Mouse (Mus musculus) embryonic facial prominence, embryonic 11.5 days (tissue): Measurements from ENCODE around the gene Nlk. TPM values are rescaled to one million over a fixed set of nuclear protein-coding genes. Genes with fewer than 3 reads are reported as not detected.
A peak's percentile ranks its signal among the peaks of the same experiment; 100 is the strongest.
"Not testable (repeated sequence)": the region's sequence is repeated elsewhere in the genome, so short reads cannot be mapped to it uniquely, and the experiment has no call there.

Experiments
- ATAC-seq: fragments of 200-750 bp; cut with Nextera tagmentation; replicated peaks from 2 replicates; pipeline ENCODE4 v1.8.0; 2017; ENCODE audit warnings: low read depth; ENCODE audit not compliant: insufficient number of reproducible peaks, low FRiP score, low TSS enrichment
- DNase-seq: peaks from one replicate; pipeline ENCODE4 v3.0.0-alpha.2; 2015; ENCODE audit warnings: low spot score
- H3K27ac ChIP-seq: fragments of 300-500 bp; sonication (generic); replicated peaks from 2 replicates; pipeline ENCODE4 v1.5.1; 2014; ENCODE audit warnings: mild to moderate bottlenecking, low read depth, low read length, control low read depth
- H3K27me3 ChIP-seq: fragments of 300-500 bp; sonication (generic); 2 replicates; pipeline ENCODE4 v1.6.1; 2014; ENCODE audit warnings: mild to moderate bottlenecking, low read length, moderate library complexity, mixed read lengths; ENCODE audit not compliant: control insufficient read depth, insufficient read depth
- H3K36me3 ChIP-seq: fragments of 300-500 bp; sonication (generic); replicated peaks from 2 replicates; pipeline ENCODE4 v1.6.1; 2014; ENCODE audit warnings: low read depth, mild to moderate bottlenecking, low read length, moderate library complexity, mixed read lengths; ENCODE audit not compliant: control insufficient read depth, insufficient read depth
- H3K4me1 ChIP-seq: fragments of 300-500 bp; sonication (generic); 2 replicates; pipeline ENCODE4 v1.6.1; 2014; ENCODE audit warnings: low read length, mixed read lengths; ENCODE audit not compliant: control insufficient read depth, insufficient read depth
- H3K4me2 ChIP-seq: fragments of 300-500 bp; sonication (generic); 2 replicates; pipeline ENCODE4 v1.6.1; 2014; ENCODE audit warnings: low read depth, mild to moderate bottlenecking, control low read depth, low read length, moderate library complexity
- H3K4me3 ChIP-seq: fragments of 300-500 bp; sonication (generic); 2 replicates; pipeline ENCODE4 v1.5.1; 2014; ENCODE audit warnings: low read depth, low read length, control low read depth
- H3K9ac ChIP-seq: fragments of 300-500 bp; sonication (generic); replicated peaks from 2 replicates; pipeline ENCODE4 v1.6.1; 2014; ENCODE audit warnings: mild to moderate bottlenecking, control low read depth, low read length
- H3K9me3 ChIP-seq: fragments of 300-500 bp; sonication (generic); replicated peaks from 2 replicates; pipeline ENCODE4 v1.6.1; 2016; ENCODE audit warnings: mild to moderate bottlenecking, low read length, inconsistent platforms, mixed read lengths; ENCODE audit not compliant: control insufficient read depth
- WGBS: fragments of 180-500 bp; shearing (Covaris S2); extraction: QIAGEN DNeasy Blood & Tissue Kit; methylation state at CpG from one replicate; pipeline ENCODE4 v1.1.7; 2014; 5-methylcytosine and 5-hydroxymethylcytosine counted together
- polyA plus RNA-seq: library from polyadenylated mRNA; unstranded; fragments of >200 nt; fragmentation: Nextera tagmentation; extraction: Ambion mirVana; gene quantifications from 2 replicates; pipeline ENCODE4 v1.2.1, GENCODE M21; 2014

The Nlk gene
- polyA plus RNA-seq, 1 experiment from 2014 or later: 22.8 TPM

- no peak overlapping the region for H3K27ac ChIP-seq
- H3K4me3 ChIP-seq: no peak overlapping the region
- H3K4me2 ChIP-seq: no peak overlapping the region
- H3K9ac ChIP-seq: no peak overlapping the region
- no peaks in the 10 kb centered on the region for H3K4me1 ChIP-seq
- H3K27me3 ChIP-seq: no peaks in the 10 kb centered on the region
- no peaks in the 10 kb centered on the region for H3K9me3 ChIP-seq
- no peaks in the 10 kb centered on the region for H3K36me3 ChIP-seq
- ATAC-seq (no peak), DNase-seq (no peak)
- 78% methylated on average over 2 of the region's 2 CpGs for WGBS
Measured at GRCm38 (mm10) chr11:78678761-78679160, 18.4 kb downstream of the Nlk start.

GRCm38 (mm10) chr11:78668647-78669046 is 28.5 kb downstream of the Nlk start:
- DNase-seq (peak; percentile 22), ATAC-seq (no peak)
- H3K36me3 ChIP-seq: no peaks in the 10 kb centered on the region
- H3K4me3 ChIP-seq: no peak overlapping the region
- H3K9ac ChIP-seq: no peak overlapping the region
- no peaks in the 10 kb centered on the region for H3K27me3 ChIP-seq
- no peak overlapping the region for H3K27ac ChIP-seq
- no peaks in the 10 kb centered on the region for H3K9me3 ChIP-seq
- 15% methylated on average over 3 of the region's 3 CpGs for WGBS
- H3K4me1 ChIP-seq: no peaks in the 10 kb centered on the region
- no peak overlapping the region for H3K4me2 ChIP-seq

GRCm38 (mm10) chr11:78664853-78665252 is 32.3 kb downstream of the Nlk start:
- H3K27me3 ChIP-seq: no peaks in the 10 kb centered on the region
- ATAC-seq (no peak), DNase-seq (no peak)
- H3K36me3 ChIP-seq: no peaks in the 10 kb centered on the region
- H3K4me2 ChIP-seq: no peak overlapping the region
- no peaks in the 10 kb centered on the region for H3K9me3 ChIP-seq
- WGBS: 67% methylated on average over 2 of the region's 2 CpGs
- H3K27ac ChIP-seq: no peak overlapping the region
- no peak overlapping the region for H3K4me3 ChIP-seq
- H3K9ac ChIP-seq: no peak overlapping the region
- H3K4me1 ChIP-seq: no peaks in the 10 kb centered on the region

- Histone ChIP-seq H3K36me3 (no peaks in the 10 kb centered on the region), H3K4me1 (no peaks in the 10 kb centered on the region), H3K27ac (no peak overlapping the region), H3K4me3 (no peak overlapping the region), H3K27me3 (no peaks in the 10 kb centered on the region), H3K9me3 (no peaks in the 10 kb centered on the region), H3K4me2 (no peak overlapping the region), H3K9ac (no peak overlapping the region)
- DNase-seq: no peak
- WGBS: 67% methylated on average over 4 of the region's 4 CpGs
- ATAC-seq: no peak
Measured at GRCm38 (mm10) chr11:78663916-78664315, 33.3 kb downstream of the Nlk start.

GRCm38 (mm10) chr11:78649143-78649542 is 48.0 kb downstream of the Nlk start:
- no peaks in the 10 kb centered on the region for H3K4me1 ChIP-seq
- DNase-seq: no peak
- H3K4me2 ChIP-seq: no peak overlapping the region
- no peak overlapping the region for H3K9ac ChIP-seq
- no peaks in the 10 kb centered on the region; the same call in 1 of the 2 replicates for H3K36me3 ChIP-seq
- no peak overlapping the region for H3K4me3 ChIP-seq
- 88% methylated on average over 2 of the region's 2 CpGs for WGBS
- H3K27me3 ChIP-seq: no peaks in the 10 kb centered on the region
- H3K9me3 ChIP-seq: no peaks in the 10 kb centered on the region
- no peak overlapping the region for H3K27ac ChIP-seq
- ATAC-seq: no peak

- ATAC-seq, DNase-seq, H3K9ac ChIP-seq, H3K36me3 ChIP-seq, H3K27ac ChIP-seq, H3K4me2 ChIP-seq, H3K4me1 ChIP-seq, H3K27me3 ChIP-seq, H3K4me3 ChIP-seq, H3K9me3 ChIP-seq: not testable (repeated sequence)
- 97% methylated on average over 1 of the region's 1 CpGs for WGBS
Measured at GRCm38 (mm10) chr11:78648405-78648804, 48.8 kb downstream of the Nlk start.

GRCm38 (mm10) chr11:78643746-78644145 is 53.4 kb downstream of the Nlk start:
- ATAC-seq: no peak

GRCm38 (mm10) chr11:78642151-78642550 is 55.0 kb downstream of the Nlk start:
- no peak overlapping the region for H3K4me2 ChIP-seq
- no peak overlapping the region for H3K27ac ChIP-seq
- no peak overlapping the region for H3K9ac ChIP-seq
- no peaks in the 10 kb centered on the region for H3K9me3 ChIP-seq
- no peaks in the 10 kb centered on the region for H3K27me3 ChIP-seq
- no peaks in the 10 kb centered on the region for H3K36me3 ChIP-seq
- DNase-seq: no peak
- ATAC-seq: no peak
- H3K4me1 ChIP-seq: no peaks in the 10 kb centered on the region
- no peak overlapping the region for H3K4me3 ChIP-seq
- 57% methylated on average over 3 of the region's 3 CpGs for WGBS

More at GRCm38 (mm10) chr11:78643746-78644145, 53.4 kb downstream of the Nlk start:
- Histone ChIP-seq H3K9ac (no peak overlapping the region), H3K36me3 (no peaks in the 10 kb centered on the region), H3K27ac (no peak overlapping the region), H3K4me3 (no peak overlapping the region), H3K4me2 (no peak overlapping the region), H3K4me1 (no peaks in the 10 kb centered on the region), H3K9me3 (no peaks in the 10 kb centered on the region), H3K27me3 (no peaks in the 10 kb centered on the region)
- DNase-seq: no peak
- WGBS: 87% methylated on average over 7 of the region's 7 CpGs
